Mouse (Mus musculus): Measurements from ENCODE around the gene Mknk1.
A peak's percentile ranks its signal among the peaks of the same experiment; 100 is the strongest.

Gene Mknk1

GRCm38 (mm10) chr4:115897901-115898631, 59.1 kb downstream of the Mknk1 start:
- DNase-seq = no peak

- peak; percentile 52 to 85 for DNase-seq
Observed at GRCm38 (mm10) chr4:115902816-115903215, 63.8 kb downstream of the Mknk1 start.

- no peak for DNase-seq
Observed at GRCm38 (mm10) chr4:115904375-115904774, 65.4 kb downstream of the Mknk1 start.

GRCm38 (mm10) chr4:115905701-115906100, 66.7 kb downstream of the Mknk1 start:
- DNase-seq = no peak

- DNase-seq = no peak
Observed at GRCm38 (mm10) chr4:115906791-115907190, 67.8 kb downstream of the Mknk1 start.

GRCm38 (mm10) chr4:115907994-115908393, 69.0 kb downstream of the Mknk1 start:
- no peak for DNase-seq

GRCm38 (mm10) chr4:115908641-115909040, 69.6 kb downstream of the Mknk1 start:
- DNase-seq = no peak

GRCm38 (mm10) chr4:115911586-115911985, 72.6 kb downstream of the Mknk1 start:
- no peak for DNase-seq

GRCm38 (mm10) chr4:115919911-115920310, 80.9 kb downstream of the Mknk1 start:
- peak; percentile 33 to 44 for DNase-seq

- DNase-seq = no peak
Observed at GRCm38 (mm10) chr4:115922688-115923087, 83.7 kb downstream of the Mknk1 start.

GRCm38 (mm10) chr4:115923262-115923880, 84.4 kb downstream of the Mknk1 start:
- no peak for DNase-seq

- no peak for DNase-seq
Observed at GRCm38 (mm10) chr4:115927637-115928036, 88.6 kb downstream of the Mknk1 start.
